Mouse (Mus musculus): ENCODE data around the gene Scaper. TPM values are rescaled to one million over a fixed set of nuclear protein-coding genes. Genes with fewer than 3 reads are reported as not detected.
A peak's percentile ranks its signal among the peaks of the same experiment; 100 is the strongest.

Gene Scaper
- polyA plus RNA-seq, 1 experiment from 2014 or later: 13.2 TPM

DNA sequence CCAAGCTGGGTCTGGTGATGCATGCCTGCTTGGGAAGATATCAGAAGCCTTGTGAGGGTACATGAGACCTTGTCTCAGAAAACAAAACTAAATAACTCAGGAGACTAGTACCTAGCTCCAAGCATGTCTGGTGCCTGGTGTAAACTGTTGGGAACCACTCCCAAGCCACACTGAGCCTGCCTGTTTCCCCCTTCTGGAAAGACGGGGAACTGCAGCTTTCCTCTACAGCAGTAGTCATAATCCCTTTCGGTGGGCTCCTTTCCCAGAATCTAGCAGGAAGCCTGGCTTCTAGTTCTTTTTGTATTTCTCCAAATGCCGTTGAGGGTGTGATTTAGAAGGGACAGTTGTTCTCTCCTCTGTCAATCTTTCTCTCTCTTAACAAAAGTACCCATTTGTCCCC lies 402.0 kb downstream of the Scaper start:
- Histone ChIP-seq H3K27ac (replicated peaks; ENCODE audit: low read depth, low read length) (no peak overlapping the region), H3K36me3 (replicated peaks; ENCODE audit: control insufficient read depth, insufficient read depth, low read depth, low read length) (no peaks in the 10 kb centered on the region), H3K4me3 (ENCODE audit: low read depth, low read length) (no peak overlapping the region), H3K4me1 (ENCODE audit: control insufficient read depth, insufficient read depth, low read length) (no peaks in the 10 kb centered on the region), H3K9me3 (replicated peaks; ENCODE audit: control insufficient read depth, low read length) (no peaks in the 10 kb centered on the region), H3K27me3 (ENCODE audit: control insufficient read depth, insufficient read depth, low read length) (peaks cover 17% of the 10 kb centered on the region), H3K4me2 (ENCODE audit: low read depth, low read length) (no peak overlapping the region), H3K9ac (replicated peaks; ENCODE audit: low read length) (no peak overlapping the region)
- 26% methylated on average over 3 of the region's 3 CpGs for WGBS
- DNase-seq (ENCODE audit: low spot score) (peak; percentile 76), ATAC-seq (replicated peaks; ENCODE audit: insufficient number of reproducible peaks, low FRiP score, low TSS enrichment, low read depth) (no peak)

DNA sequence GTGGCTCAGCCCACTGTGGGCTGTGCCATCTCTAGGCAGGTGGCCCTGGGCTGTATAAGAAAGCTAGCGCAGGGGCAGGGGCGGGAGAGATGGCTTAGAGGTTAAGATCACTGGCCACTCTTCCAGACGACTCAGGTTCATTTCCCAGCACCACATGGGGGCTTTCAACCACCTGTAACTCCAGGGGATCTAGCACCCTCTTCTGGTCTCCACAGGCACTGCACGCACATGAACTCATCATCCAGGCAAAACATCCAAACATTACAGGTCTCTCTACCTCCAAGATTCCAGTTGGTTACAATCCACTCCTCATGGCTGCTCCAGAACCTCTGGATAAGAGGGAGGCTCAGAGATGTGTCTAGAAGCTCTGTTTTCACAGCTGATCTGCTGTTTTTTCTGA lies 412.2 kb downstream of the Scaper start:
- H3K9me3 ChIP-seq (replicated peaks; ENCODE audit: control insufficient read depth, low read length): no peaks in the 10 kb centered on the region; the same call in 1 of the 2 replicates
- no peak overlapping the region for H3K4me2 ChIP-seq (ENCODE audit: low read depth, low read length)
- H3K36me3 ChIP-seq (replicated peaks; ENCODE audit: control insufficient read depth, insufficient read depth, low read depth, low read length): no peaks in the 10 kb centered on the region
- no peaks in the 10 kb centered on the region for H3K4me1 ChIP-seq (ENCODE audit: control insufficient read depth, insufficient read depth, low read length)
- ATAC-seq (replicated peaks; ENCODE audit: insufficient number of reproducible peaks, low FRiP score, low TSS enrichment, low read depth) (no peak), DNase-seq (ENCODE audit: low spot score) (no peak)
- no peak overlapping the region for H3K4me3 ChIP-seq (ENCODE audit: low read depth, low read length)
- no peak overlapping the region for H3K27ac ChIP-seq (replicated peaks; ENCODE audit: low read depth, low read length)
- WGBS: 41% methylated on average over 4 of the region's 4 CpGs
- H3K9ac ChIP-seq (replicated peaks; ENCODE audit: low read length): no peak overlapping the region
- no peaks in the 10 kb centered on the region for H3K27me3 ChIP-seq (ENCODE audit: control insufficient read depth, insufficient read depth, low read length)

DNA sequence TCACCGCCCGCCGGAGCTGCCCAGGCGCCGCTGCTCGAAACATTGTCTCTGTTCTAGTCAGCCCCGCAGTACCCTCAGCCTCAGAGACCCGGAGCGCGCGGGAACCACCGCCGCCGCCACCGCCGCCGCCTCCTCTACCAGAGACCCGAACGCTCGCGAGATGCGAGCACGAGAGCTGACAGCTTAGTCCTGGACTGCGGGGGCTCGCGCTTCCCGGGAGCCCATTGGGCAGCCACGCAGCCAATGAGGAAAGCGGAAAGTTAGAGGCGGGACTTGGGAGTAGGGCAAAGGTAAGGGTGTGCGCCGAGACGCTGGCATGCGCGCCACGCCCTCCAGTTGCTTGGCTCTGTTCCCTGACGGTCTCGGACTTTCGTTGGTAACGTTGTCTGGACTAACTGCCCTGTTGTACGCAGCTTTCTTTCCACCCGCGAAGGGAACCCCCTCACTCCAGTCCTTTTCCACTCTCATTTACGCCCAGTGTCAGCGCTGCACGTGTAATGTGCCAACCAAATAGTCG lies 425.8 kb downstream of the Scaper start, which contains the start of gene Etfa:
TSS of gene Etfa (minus strand) at position 217 of the 517 bp plus-strand sequence.
- WGBS: under 1% methylated on average over 41 of the region's 47 CpGs
- H3K4me1 ChIP-seq (ENCODE audit: control insufficient read depth, insufficient read depth, low read length): no peaks in the 10 kb centered on the region
- peak within 1 kb of the TSS; percentile 86 for H3K9ac ChIP-seq (replicated peaks; ENCODE audit: low read length)
- peak within 1 kb of the TSS; percentile 78 for H3K27ac ChIP-seq (replicated peaks; ENCODE audit: low read depth, low read length)
- no peaks in the 10 kb centered on the region for H3K36me3 ChIP-seq (replicated peaks; ENCODE audit: control insufficient read depth, insufficient read depth, low read depth, low read length)
- peak within 1 kb of the TSS; percentile 86 for H3K4me3 ChIP-seq (ENCODE audit: low read depth, low read length)
- peak; percentile 98 for DNase-seq (ENCODE audit: low spot score)
- no peaks in the 10 kb centered on the region for H3K27me3 ChIP-seq (ENCODE audit: control insufficient read depth, insufficient read depth, low read length)
- peak; percentile 99 for ATAC-seq (replicated peaks; ENCODE audit: insufficient number of reproducible peaks, low FRiP score, low TSS enrichment, low read depth)
- H3K9me3 ChIP-seq (replicated peaks; ENCODE audit: control insufficient read depth, low read length): no peaks in the 10 kb centered on the region
- peak within 1 kb of the TSS; percentile 77 for H3K4me2 ChIP-seq (ENCODE audit: low read depth, low read length)

DNA sequence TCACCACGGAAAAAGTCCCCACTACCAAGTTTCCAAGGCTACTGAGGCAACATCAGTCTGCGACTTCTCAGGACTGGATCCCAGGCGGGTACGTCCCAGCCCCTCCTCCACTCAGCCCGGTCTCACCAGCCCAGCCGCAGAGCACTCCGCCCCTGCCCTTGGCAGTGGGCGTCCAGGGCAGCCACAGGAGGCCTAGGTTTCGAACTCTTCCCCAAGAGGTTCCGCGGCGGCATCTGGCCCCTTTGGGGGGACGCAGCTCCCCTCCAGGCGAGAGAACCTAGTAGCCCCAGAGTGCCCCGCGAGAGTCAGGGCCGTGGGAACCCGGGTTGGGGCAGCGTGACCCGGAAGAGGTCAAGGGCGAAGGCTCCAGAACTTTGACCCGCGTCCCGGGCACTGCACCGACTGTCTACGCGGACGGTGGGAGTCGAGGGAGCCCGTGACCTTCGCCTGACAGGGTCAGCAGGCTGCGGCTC lies 426.4 kb downstream of the Scaper start:
- H3K4me3 ChIP-seq (ENCODE audit: low read depth, low read length): peak overlapping the region; percentile 86
- DNase-seq (ENCODE audit: low spot score) (peak; percentile 63), ATAC-seq (replicated peaks; ENCODE audit: insufficient number of reproducible peaks, low FRiP score, low TSS enrichment, low read depth) (peak; percentile 72)
- peak overlapping the region; percentile 78 for H3K27ac ChIP-seq (replicated peaks; ENCODE audit: low read depth, low read length)
- H3K4me1 ChIP-seq (ENCODE audit: control insufficient read depth, insufficient read depth, low read length): no peaks in the 10 kb centered on the region
- 0% methylated on average over 32 of the region's 32 CpGs for WGBS
- no peaks in the 10 kb centered on the region for H3K36me3 ChIP-seq (replicated peaks; ENCODE audit: control insufficient read depth, insufficient read depth, low read depth, low read length)
- no peaks in the 10 kb centered on the region for H3K27me3 ChIP-seq (ENCODE audit: control insufficient read depth, insufficient read depth, low read length)
- H3K9me3 ChIP-seq (replicated peaks; ENCODE audit: control insufficient read depth, low read length): no peaks in the 10 kb centered on the region
- peak overlapping the region; percentile 77 for H3K4me2 ChIP-seq (ENCODE audit: low read depth, low read length)
- H3K9ac ChIP-seq (replicated peaks; ENCODE audit: low read length): peak overlapping the region; percentile 86

DNA sequence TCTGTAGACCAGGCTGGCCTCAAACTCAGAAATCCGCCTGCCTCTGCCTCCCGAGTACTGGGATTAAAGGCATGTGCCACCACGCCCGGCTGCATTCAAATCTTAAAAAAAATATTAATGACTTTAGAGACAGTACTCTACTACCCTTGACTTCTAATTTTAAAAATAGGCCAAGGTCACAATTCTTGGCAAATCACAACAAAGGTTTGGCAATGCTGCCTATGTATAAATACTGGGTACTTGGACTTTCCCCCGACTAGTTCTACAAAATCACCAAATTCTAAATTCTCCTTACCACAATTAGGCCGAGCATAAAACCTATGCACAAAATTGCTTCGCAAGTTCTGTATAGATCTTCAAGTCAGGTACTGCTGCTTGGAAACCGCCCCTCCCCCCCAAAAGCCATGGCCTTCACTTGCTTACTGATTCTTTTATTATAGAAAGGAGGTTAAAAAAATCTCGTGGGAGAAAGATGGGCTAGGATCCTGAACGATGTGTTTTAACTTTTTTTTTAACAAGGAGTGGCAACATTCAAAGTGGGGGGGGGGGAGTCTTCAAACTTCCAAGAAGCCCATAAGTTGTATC lies 427.2 kb downstream of the Scaper start:
- Histone ChIP-seq H3K36me3 (replicated peaks; ENCODE audit: control insufficient read depth, insufficient read depth, low read depth, low read length) (no peaks in the 10 kb centered on the region), H3K27ac (replicated peaks; ENCODE audit: low read depth, low read length) (no peak overlapping the region), H3K27me3 (ENCODE audit: control insufficient read depth, insufficient read depth, low read length) (no peaks in the 10 kb centered on the region), H3K4me1 (ENCODE audit: control insufficient read depth, insufficient read depth, low read length) (no peaks in the 10 kb centered on the region), H3K9ac (replicated peaks; ENCODE audit: low read length) (no peak overlapping the region), H3K4me2 (ENCODE audit: low read depth, low read length) (peak overlapping the region; percentile 77; the same call in 1 of the 2 replicates), H3K9me3 (replicated peaks; ENCODE audit: control insufficient read depth, low read length) (no peaks in the 10 kb centered on the region), H3K4me3 (ENCODE audit: low read depth, low read length) (no peak overlapping the region)
- ATAC-seq (replicated peaks; ENCODE audit: insufficient number of reproducible peaks, low FRiP score, low TSS enrichment, low read depth) (no peak), DNase-seq (ENCODE audit: low spot score) (no peak)
- 84% methylated on average over 10 of the region's 10 CpGs for WGBS

DNA sequence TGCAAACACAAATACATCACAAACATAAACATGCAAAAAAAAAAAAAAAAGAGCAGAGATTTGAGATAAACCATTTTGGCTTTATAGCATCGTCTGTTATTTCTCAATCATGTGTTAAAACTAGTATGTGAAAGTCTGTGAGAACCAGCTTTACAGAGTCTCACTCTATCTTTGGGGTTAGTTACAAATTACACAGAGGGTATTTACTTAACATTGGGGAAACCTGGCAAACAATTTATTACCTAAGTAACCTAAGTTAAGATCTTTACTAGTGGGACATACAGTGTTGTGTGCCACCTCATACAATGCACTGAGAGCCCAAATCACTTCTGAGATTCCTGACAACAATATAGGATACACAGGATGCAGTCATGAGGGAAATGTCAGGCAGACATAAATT lies 428.2 kb downstream of the Scaper start:
- no peaks in the 10 kb centered on the region for H3K27me3 ChIP-seq (ENCODE audit: control insufficient read depth, insufficient read depth, low read length)
- no peak for DNase-seq (ENCODE audit: low spot score)
- H3K4me1 ChIP-seq (ENCODE audit: control insufficient read depth, insufficient read depth, low read length): no peaks in the 10 kb centered on the region
- ATAC-seq (replicated peaks; ENCODE audit: insufficient number of reproducible peaks, low FRiP score, low TSS enrichment, low read depth): no peak
- H3K9me3 ChIP-seq (replicated peaks; ENCODE audit: control insufficient read depth, low read length): no peaks in the 10 kb centered on the region
- no peak overlapping the region for H3K4me2 ChIP-seq (ENCODE audit: low read depth, low read length)
- H3K27ac ChIP-seq (replicated peaks; ENCODE audit: low read depth, low read length): no peak overlapping the region
- 80% methylated on average over 1 of the region's 1 CpGs for WGBS
- H3K4me3 ChIP-seq (ENCODE audit: low read depth, low read length): no peak overlapping the region
- H3K9ac ChIP-seq (replicated peaks; ENCODE audit: low read length): no peak overlapping the region
- H3K36me3 ChIP-seq (replicated peaks; ENCODE audit: control insufficient read depth, insufficient read depth, low read depth, low read length): no peaks in the 10 kb centered on the region

DNA sequence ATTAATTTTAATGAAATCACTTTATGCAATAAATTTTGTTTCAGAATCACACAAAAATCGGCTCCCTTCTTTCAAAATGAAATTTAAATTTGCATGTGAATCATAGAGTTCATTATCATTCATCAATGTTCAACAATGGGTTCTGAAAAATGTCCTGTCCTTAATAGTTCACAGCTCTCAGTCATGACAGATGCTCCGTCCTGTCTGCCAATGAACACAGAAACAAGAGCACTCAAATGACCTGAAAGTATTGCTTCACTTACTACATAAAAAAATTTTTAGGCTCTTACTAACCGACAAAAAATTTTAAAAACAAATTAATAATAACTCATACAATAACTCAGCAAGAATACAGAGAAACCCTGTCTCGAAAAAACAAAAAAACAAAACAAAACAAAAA lies 429.2 kb downstream of the Scaper start:
- Histone ChIP-seq H3K4me3 (ENCODE audit: low read depth, low read length) (no peak overlapping the region), H3K27me3 (ENCODE audit: control insufficient read depth, insufficient read depth, low read length) (no peaks in the 10 kb centered on the region), H3K27ac (replicated peaks; ENCODE audit: low read depth, low read length) (no peak overlapping the region), H3K4me1 (ENCODE audit: control insufficient read depth, insufficient read depth, low read length) (no peaks in the 10 kb centered on the region), H3K36me3 (replicated peaks; ENCODE audit: control insufficient read depth, insufficient read depth, low read depth, low read length) (no peaks in the 10 kb centered on the region), H3K9me3 (replicated peaks; ENCODE audit: control insufficient read depth, low read length) (no peaks in the 10 kb centered on the region), H3K9ac (replicated peaks; ENCODE audit: low read length) (no peak overlapping the region), H3K4me2 (ENCODE audit: low read depth, low read length) (no peak overlapping the region)
- 90% methylated on average over 4 of the region's 4 CpGs for WGBS
- DNase-seq (ENCODE audit: low spot score): no peak
- no peak for ATAC-seq (replicated peaks; ENCODE audit: insufficient number of reproducible peaks, low FRiP score, low TSS enrichment, low read depth)

DNA sequence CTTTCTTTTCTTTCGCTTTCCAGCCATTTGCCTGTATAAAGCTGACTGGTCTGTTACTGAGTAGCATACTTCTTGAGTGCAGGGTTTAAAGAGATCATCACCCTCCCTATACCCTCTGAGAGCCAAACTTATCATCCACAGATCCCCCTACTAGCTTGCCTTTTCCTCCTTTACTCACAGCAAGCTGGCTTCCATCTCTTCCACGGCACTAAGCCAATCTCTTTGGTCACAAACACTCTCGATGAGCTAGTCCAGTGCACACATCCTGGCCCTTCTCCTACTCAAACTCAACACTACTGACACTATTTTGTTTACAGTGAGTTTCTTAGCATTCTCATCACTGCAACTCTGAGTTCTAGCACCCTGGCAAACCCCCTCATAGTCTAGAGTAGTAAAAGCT lies 430.0 kb downstream of the Scaper start:
- no peak overlapping the region for H3K9ac ChIP-seq (replicated peaks; ENCODE audit: low read length)
- H3K36me3 ChIP-seq (replicated peaks; ENCODE audit: control insufficient read depth, insufficient read depth, low read depth, low read length): no peaks in the 10 kb centered on the region
- no peak overlapping the region for H3K4me3 ChIP-seq (ENCODE audit: low read depth, low read length)
- H3K4me1 ChIP-seq (ENCODE audit: control insufficient read depth, insufficient read depth, low read length): no peaks in the 10 kb centered on the region
- no peaks in the 10 kb centered on the region for H3K9me3 ChIP-seq (replicated peaks; ENCODE audit: control insufficient read depth, low read length)
- no peak for ATAC-seq (replicated peaks; ENCODE audit: insufficient number of reproducible peaks, low FRiP score, low TSS enrichment, low read depth)
- H3K27me3 ChIP-seq (ENCODE audit: control insufficient read depth, insufficient read depth, low read length): no peaks in the 10 kb centered on the region
- no peak overlapping the region for H3K27ac ChIP-seq (replicated peaks; ENCODE audit: low read depth, low read length)
- 88% methylated on average over 3 of the region's 3 CpGs for WGBS
- no peak for DNase-seq (ENCODE audit: low spot score)
- H3K4me2 ChIP-seq (ENCODE audit: low read depth, low read length): no peak overlapping the region

Measured in embryonic facial prominence, embryonic 11.5 days (tissue).